Mouse (Mus musculus) testis, adult 2 months (tissue): ENCODE results near the gene Pibf1.

Source experiments
- CTCF ChIP-seq: fragments of 200-500 bp; IDR thresholded peaks from 2 replicates; pipeline ENCODE4 v1.5.1; 2012; ENCODE audit warnings: low read depth, mild to moderate bottlenecking, inconsistent platforms, low read length, moderate library complexity; ENCODE audit not compliant: control insufficient read depth, insufficient read depth, insufficient replicate concordance
- POLR2A ChIP-seq: fragments of 200-500 bp; IDR thresholded peaks from 2 replicates; pipeline ENCODE4 v1.6.1; 2012; ENCODE audit warnings: low read depth, mild to moderate bottlenecking, inconsistent platforms, low read length, moderate library complexity; ENCODE audit not compliant: control insufficient read depth

- no peak for TF ChIP-seq POLR2A
- no peak for TF ChIP-seq CTCF
Measured at GRCm38 (mm10) chr14:99278763-99279486, 179.7 kb downstream of the Pibf1 start.
